Mouse (Mus musculus) gastrocnemius, adult 2 months (tissue): ENCODE data around the gene Slc25a19. TPM values are rescaled to one million over a fixed set of nuclear protein-coding genes. Genes with fewer than 3 reads are reported as not detected.

Experiments used
- DNase-seq: peaks from one replicate; pipeline ENCODE4 v3.0.0; 2022
- H3K27ac ChIP-seq: fragments of 200-600 bp; 2 replicates; pipeline ENCODE4 v1.8.1; 2022; ENCODE audit warnings: mild to moderate bottlenecking
- H3K4me3 ChIP-seq: fragments of 200-600 bp; 2 replicates; pipeline ENCODE4 v1.8.1; 2022; ENCODE audit warnings: mild to moderate bottlenecking, moderate library complexity
- CTCF ChIP-seq: fragments of 200-600 bp; IDR thresholded peaks from 2 replicates; pipeline ENCODE4 v1.8.1; 2022; ENCODE audit warnings: antibody characterized with exemption, mild to moderate bottlenecking, moderate library complexity
- intact Hi-C: fragments of 180-260 bp; cut with DNase I; formaldehyde crosslinking; loops from one replicate; pipeline ENCODE4 v1.15.1; 2025
- long read RNA-seq, 2 experiments: library from polyadenylated mRNA; stranded (forward); transcript quantifications; one replicate each; pipeline ENCODE4 v2.0.0; 2021
- total RNA-seq, 2 experiments: library from RNA; stranded (reverse); gene quantifications; 2 replicates each; pipeline ENCODE4 v1.2.3; 2021

The Slc25a19 gene
- 10 to 100 TPM; 43.1 to 51.5 TPM for total RNA-seq
- long read RNA-seq, experiment 1, transcript Slc25a19-201 (7 exons, 2,307 nt), result major isoform, 63 of 78 reads
- long read RNA-seq, experiment 1, partial matches to known transcripts, result 5 of 78 reads
- long read RNA-seq, experiment 1, other reads (novel, unspliced or antisense), result 10 of 78 reads
- long read RNA-seq, experiment 2, transcript Slc25a19-201 (7 exons, 2,307 nt), result major isoform, 62 of 73 reads
- long read RNA-seq, experiment 2, partial matches to known transcripts, result 2 of 73 reads
- long read RNA-seq, experiment 2, other reads (novel, unspliced or antisense), result 9 of 73 reads

DNA sequence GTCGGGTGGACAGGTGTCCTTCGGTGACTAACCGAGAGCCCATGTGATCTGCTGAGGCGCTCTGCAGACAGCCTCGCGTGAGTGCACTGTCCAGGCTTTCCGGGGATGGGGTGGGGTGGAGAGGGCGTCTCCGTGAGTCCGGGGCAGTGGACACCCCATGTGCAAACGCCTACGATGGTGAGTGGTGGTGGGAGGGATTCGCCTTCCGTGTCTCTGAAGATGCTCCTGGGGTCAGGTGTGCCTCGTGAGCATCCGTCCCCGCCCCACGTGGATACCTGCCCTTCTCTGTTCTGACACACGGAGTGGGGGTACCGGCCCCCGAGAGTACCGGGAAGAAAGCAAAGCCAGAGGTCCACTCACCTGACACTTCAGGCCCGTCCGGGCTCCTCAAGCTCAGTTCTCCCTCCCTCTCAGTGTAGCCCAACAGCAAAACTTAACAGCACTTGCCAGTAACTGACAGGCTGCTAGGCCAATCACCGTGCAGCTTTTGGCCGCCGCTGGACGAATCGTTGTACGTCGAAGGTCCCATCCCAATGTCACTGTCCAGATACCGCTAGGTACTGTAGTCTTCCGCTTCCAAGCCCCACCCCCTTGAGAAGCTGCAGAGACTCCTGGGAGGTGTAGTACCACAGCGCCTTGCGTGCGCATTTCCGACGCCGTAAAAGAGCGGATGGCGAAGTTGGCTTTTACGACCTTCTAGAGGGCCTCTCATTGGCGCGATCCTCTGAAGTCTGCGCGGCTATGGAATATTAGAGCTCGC is at the start of gene Slc25a19:
Slc25a19 (minus strand) TSS at position 591 of the 760 bp plus-strand sequence.
- H3K27ac ChIP-seq, result peak within 1 kb of the TSS; percentile 92
- TF ChIP-seq CTCF, result no peak
- peak within 1 kb of the TSS; percentile 72 for H3K4me3 ChIP-seq
- DNase-seq, result peak; percentile 99
- intact Hi-C loops, result no loop called here

DNA sequence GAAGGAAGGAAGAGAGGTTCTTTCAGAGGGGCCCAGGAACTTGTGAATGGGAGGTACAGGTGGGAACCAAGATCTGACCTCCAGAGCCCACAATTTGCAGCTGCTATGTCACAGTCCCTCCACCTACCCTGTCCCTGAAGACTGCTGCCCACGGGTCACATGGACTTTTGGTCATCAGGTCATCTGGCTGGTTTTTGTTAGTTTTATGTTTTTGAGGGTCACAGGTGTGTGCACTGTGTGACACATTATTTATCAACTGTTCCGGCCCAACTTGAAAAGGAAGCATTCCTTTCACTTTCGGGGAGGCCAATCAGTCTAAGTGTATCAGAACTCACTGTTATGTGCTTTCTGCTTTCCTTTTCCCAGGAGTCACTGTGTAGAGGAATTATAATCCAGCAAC is 49.4 kb upstream of the Slc25a19 start:
- Histone ChIP-seq H3K27ac (no peak overlapping the region), H3K4me3 (no peak overlapping the region)
- no peak for TF ChIP-seq CTCF
- intact Hi-C loops, result no loop called here
- DNase-seq, result no peak

DNA sequence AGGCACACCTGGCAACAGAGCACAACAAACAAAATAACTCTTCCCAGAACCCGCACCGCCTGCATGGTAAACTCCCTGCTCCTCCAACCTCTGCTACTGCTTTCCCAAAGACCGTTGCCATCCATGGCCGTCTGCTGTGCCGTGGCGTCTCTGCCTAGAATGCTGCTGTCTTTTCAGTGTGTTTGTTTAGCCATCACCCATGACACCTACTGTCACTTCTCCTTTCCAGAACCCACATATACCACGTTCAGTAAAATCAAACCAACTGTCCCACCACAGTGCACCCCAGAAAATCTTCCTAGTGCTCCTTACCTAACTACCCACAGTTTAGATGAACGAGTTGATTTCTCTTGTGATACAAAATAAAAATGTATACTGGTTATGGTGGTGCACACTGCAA is 48.6 kb upstream of the Slc25a19 start:
- intact Hi-C loops, result no loop called here
- no peak for TF ChIP-seq CTCF
- no peak for DNase-seq

DNA sequence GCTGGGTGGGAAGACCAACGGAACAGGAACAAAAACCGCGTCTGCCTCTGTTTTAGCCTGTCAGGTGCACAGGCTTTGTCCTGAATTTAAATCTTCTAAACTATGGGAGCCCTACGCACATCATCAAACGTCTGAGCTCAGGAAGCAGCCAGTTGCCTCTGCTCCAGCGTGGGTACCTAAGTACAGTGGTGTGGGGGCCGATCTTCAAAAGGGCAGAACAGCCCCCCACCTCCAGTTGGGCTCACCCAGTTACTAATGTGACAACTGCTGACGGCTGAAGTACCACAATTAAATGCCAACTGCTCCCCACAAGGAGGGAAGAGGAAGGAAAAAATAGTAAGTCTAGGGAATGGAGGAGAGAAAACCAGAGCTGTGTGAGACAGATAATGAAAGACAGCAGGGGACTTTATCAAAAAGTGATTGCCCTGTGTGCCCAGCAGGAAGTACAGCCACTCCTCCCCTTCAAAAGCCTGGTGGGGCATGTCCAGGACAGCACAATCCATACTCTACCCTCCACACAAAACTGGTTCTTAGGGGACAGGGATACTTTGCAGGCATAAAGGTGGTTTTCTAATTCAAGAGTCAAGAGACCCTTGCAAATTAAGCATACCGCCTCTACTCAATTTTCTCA is 46.3 kb upstream of the Slc25a19 start:
- Histone ChIP-seq H3K4me3 (no peak overlapping the region), H3K27ac (peak overlapping the region; percentile 5; the same call in 1 of the 2 replicates)
- intact Hi-C loops, result no loop called here
- DNase-seq, result no peak
- no peak for TF ChIP-seq CTCF

More for the DNA sequence above, 48.6 kb upstream of the Slc25a19 start:
- H3K27ac ChIP-seq, result no peak overlapping the region
- no peak overlapping the region for H3K4me3 ChIP-seq

- Histone ChIP-seq H3K4me3 (no peak overlapping the region), H3K27ac (peak overlapping the region; percentile 20; the same call in 1 of the 2 replicates)
- no peak for DNase-seq
- TF ChIP-seq CTCF, result no peak
- intact Hi-C loops, result no loop called here
Observed at GRCm38 (mm10) chr11:115673471-115674234, 45.6 kb upstream of the Slc25a19 start.

DNA sequence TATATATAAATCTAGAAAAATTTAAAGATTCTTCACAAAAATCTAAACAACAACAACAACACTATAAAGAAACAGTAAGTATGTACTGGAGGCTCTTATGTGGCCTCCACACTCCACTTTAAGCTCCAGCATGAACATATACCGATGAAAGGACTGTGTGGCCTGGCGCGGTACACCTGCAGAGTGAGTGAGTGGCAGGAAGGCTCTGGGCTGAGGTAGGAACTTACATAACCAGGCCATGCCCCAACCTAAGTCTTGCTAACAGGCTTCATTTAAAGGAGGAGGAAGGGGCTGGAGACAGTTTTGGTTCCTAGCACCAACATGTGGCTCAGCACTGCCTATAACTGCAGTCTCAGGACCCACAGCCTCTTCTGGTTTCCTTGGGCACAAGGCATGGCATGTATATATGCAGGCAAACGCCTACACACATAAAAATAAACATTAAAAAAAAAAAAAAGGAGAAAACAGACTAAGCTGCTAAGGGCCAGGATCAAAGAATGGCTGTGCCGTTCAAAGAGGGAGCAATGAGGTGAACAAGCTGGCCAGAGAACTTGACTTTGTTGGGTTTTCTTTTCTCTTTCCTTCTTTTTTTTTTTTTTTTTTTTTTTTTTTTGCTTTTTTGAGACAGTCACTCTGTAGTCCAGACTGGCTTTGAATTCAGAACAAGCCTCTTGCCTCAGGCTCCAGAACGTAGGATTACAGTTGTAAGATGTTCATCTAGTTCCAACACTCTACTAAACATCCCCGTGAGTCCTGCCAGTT is 44.3 kb upstream of the Slc25a19 start:
- intact Hi-C loops, result no loop called here
- DNase-seq, result no peak
- H3K27ac ChIP-seq, result no peak overlapping the region
- no peak for TF ChIP-seq CTCF
- no peak overlapping the region for H3K4me3 ChIP-seq

DNA sequence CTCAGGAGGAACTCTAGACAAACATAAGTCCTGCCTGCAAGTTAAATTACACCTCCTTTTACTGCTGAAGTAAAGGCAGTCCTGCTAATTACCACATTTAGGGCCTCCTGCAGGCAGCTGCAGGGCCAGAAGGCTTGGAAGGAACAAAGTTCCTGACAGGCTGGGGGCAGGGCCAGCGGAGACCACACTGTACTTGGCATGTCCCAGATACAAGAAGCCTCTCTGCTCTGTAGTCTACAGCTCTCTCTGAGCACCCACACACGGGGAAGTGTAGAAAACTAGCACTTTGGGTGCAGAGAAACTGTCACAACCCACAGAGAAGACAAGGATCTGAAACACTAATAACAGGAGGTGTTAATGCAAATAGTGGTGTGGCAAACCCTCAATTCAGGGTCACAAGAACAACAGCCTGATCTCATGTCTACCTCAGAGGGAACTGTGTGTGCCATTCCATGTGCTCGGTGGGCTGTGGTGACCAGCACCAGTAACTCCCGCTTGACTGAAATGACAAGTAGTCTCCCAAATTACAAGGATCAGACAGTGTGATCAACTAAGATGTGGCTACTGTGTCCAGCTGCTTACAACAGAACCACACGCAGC is 42.5 kb upstream of the Slc25a19 start:
- Histone ChIP-seq H3K4me3 (no peak overlapping the region), H3K27ac (peak overlapping the region; percentile 59)
- TF ChIP-seq CTCF, result no peak
- intact Hi-C loops, result no loop called here
- peak; percentile 59 for DNase-seq

DNA sequence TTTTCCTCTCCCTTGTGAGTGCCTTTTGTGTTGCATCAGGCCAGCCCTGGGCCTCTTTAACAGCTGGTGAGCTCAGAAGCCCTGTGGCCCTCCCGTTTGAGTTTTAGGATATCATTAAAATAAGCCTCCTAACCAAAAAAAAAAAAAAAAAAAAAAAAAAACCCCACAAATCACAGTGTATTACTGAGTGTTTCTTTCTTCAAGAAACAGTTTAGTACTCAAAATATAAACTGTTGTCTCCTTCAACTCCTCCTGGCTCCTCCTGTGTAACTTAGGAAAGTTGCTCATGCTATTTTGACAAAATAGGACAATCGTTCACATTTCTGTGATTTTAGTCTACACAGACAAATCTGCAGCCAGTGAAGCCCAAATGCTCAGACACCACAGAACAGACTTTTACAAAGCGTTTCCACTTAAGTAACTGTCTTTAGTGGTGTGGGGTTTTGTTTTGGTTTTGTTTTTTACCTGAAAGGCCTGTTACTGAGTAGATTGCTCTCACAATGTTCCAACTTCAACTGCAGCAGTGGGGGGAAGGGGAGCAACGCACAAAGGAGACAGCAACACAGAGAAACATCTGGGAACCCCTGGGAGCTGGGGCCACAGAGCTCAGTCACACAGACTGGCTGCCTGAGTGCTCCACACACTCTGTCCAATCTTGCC is 35.7 kb upstream of the Slc25a19 start:
- TF ChIP-seq CTCF, result no peak
- DNase-seq, result no peak
- Histone ChIP-seq H3K27ac (no peak overlapping the region), H3K4me3 (no peak overlapping the region)
- intact Hi-C loops, result no loop called here

GRCm38 (mm10) chr11:115660376-115660775 is 32.3 kb upstream of the Slc25a19 start:
- DNase-seq, result no peak
- no peak overlapping the region for H3K27ac ChIP-seq
- no peak for TF ChIP-seq CTCF
- intact Hi-C loops, result no loop called here
- no peak overlapping the region for H3K4me3 ChIP-seq

- DNase-seq, result no peak
- Histone ChIP-seq H3K27ac (no peak overlapping the region), H3K4me3 (no peak overlapping the region)
- intact Hi-C loops, result no loop called here
- TF ChIP-seq CTCF, result no peak
Observed at GRCm38 (mm10) chr11:115658521-115658920, 30.4 kb upstream of the Slc25a19 start.

DNA sequence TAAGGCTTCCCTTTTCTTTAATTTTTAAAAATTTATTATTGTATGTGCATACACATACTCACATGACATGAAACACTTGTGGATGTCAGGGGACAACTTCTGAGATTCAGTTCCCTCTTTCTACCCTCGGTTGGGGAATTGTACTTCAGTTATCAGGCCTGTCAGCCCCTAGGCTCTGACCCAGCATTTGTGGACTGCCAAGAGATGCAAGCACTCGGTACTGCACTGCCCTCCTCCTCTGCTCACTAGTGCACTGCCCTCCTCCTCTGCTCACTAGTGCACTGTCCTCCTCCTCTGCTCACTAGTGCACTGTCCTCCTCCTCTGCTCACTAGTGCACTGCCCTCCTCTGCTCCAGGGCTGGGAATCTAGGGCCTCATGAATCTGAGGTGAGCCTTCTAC is 26.0 kb upstream of the Slc25a19 start:
- Histone ChIP-seq H3K4me3 (no peak overlapping the region), H3K27ac (peak overlapping the region; percentile 75; the same call in 1 of the 2 replicates)
- TF ChIP-seq CTCF, result no peak
- DNase-seq, result no peak
- intact Hi-C loops, result no loop called here
